Mouse (Mus musculus) forelimb bud, embryonic 11.5 days (tissue): ENCODE measurements around the gene Etv2.

Experiments used
- DNase-seq: peaks from one replicate; pipeline ENCODE4 v3.0.0-alpha.2; 2012; ENCODE audit warnings: low read depth, low spot score

Etv2 gene

GRCm38 (mm10) chr7:30613529-30614112, 22.0 kb downstream of the Etv2 start:
- peak; percentile 62 for DNase-seq

- no peak for DNase-seq
Measured at GRCm38 (mm10) chr7:30612654-30613402, 22.8 kb downstream of the Etv2 start, which contains the start of gene Upk1a. Gene Upk1a (minus strand): TSS chr7:30612847.

GRCm38 (mm10) chr7:30610043-30610442, 25.6 kb downstream of the Etv2 start:
- no peak for DNase-seq

- no peak for DNase-seq
Measured at GRCm38 (mm10) chr7:30608476-30608875, 27.2 kb downstream of the Etv2 start.

GRCm38 (mm10) chr7:30607706-30608309, 27.8 kb downstream of the Etv2 start:
- DNase-seq: peak; percentile 56

GRCm38 (mm10) chr7:30604944-30605343, 30.7 kb downstream of the Etv2 start:
- DNase-seq: no peak

- DNase-seq: no peak
Measured at GRCm38 (mm10) chr7:30604424-30604823, 31.2 kb downstream of the Etv2 start.

- peak; percentile 46 for DNase-seq
Measured at GRCm38 (mm10) chr7:30602583-30602982, 33.1 kb downstream of the Etv2 start.

GRCm38 (mm10) chr7:30600651-30601050, 35.0 kb downstream of the Etv2 start:
- DNase-seq: no peak

- peak; percentile 74 for DNase-seq
Measured at GRCm38 (mm10) chr7:30599933-30600353, 35.7 kb downstream of the Etv2 start.

- DNase-seq: no peak
Measured at GRCm38 (mm10) chr7:30598786-30599185, 36.9 kb downstream of the Etv2 start, which contains the start of gene Zbtb32. Gene Zbtb32 (minus strand): TSS chr7:30598909.

- no peak for DNase-seq
Measured at GRCm38 (mm10) chr7:30596811-30597210, 38.8 kb downstream of the Etv2 start.

- DNase-seq: no peak
Measured at GRCm38 (mm10) chr7:30596093-30596492, 39.6 kb downstream of the Etv2 start.

- no peak for DNase-seq
Measured at GRCm38 (mm10) chr7:30594510-30595024, 41.1 kb downstream of the Etv2 start.

- no peak for DNase-seq
Measured at GRCm38 (mm10) chr7:30593579-30594509, 41.8 kb downstream of the Etv2 start.

- no peak for DNase-seq
Measured at GRCm38 (mm10) chr7:30592772-30593423, 42.8 kb downstream of the Etv2 start.

- no peak for DNase-seq
Measured at GRCm38 (mm10) chr7:30591605-30591951, 44.1 kb downstream of the Etv2 start.

- no peak for DNase-seq
Measured at GRCm38 (mm10) chr7:30590927-30591604, 44.6 kb downstream of the Etv2 start.

GRCm38 (mm10) chr7:30589435-30590301, 46.0 kb downstream of the Etv2 start:
- DNase-seq: peak; percentile 85
